Mouse (Mus musculus): ENCODE data around the gene 4930572O03Rik. TPM values are rescaled to one million over a fixed set of nuclear protein-coding genes. Genes with fewer than 3 reads are reported as not detected.
"Not testable (repeated sequence)": the region's sequence is repeated elsewhere in the genome, so short reads cannot be mapped to it uniquely, and the experiment has no call there.

4930572O03Rik gene
- polyA plus RNA-seq, 1 experiment from 2014 or later, result not detected

GRCm38 (mm10) chr5:15606677-15607076, 50.2 kb downstream of the 4930572O03Rik start:
- peaks cover 21% of the 10 kb centered on the region for H3K9me3 ChIP-seq
- H3K4me2 ChIP-seq, H3K4me3 ChIP-seq, H3K36me3 ChIP-seq, H3K27ac ChIP-seq, H3K27me3 ChIP-seq, H3K4me1 ChIP-seq, H3K9ac ChIP-seq: not testable (repeated sequence)
- 64% methylated on average over 6 of the region's 6 CpGs for WGBS
- peak; percentile 80 for ATAC-seq (ENCODE audit: insufficient number of reproducible peaks, insufficient read depth, low FRiP score, low TSS enrichment, low read depth)

- 74% methylated on average over 8 of the region's 8 CpGs for WGBS
- H3K9me3 ChIP-seq, result peaks cover 25% of the 10 kb centered on the region
- H3K9ac ChIP-seq; H3K4me1 ChIP-seq; H3K27ac ChIP-seq; H3K27me3 ChIP-seq; H3K36me3 ChIP-seq; H3K4me2 ChIP-seq; ATAC-seq (ENCODE audit: insufficient number of reproducible peaks, insufficient read depth, low FRiP score, low TSS enrichment, low read depth); H3K4me3 ChIP-seq: not testable (repeated sequence)
Measured at GRCm38 (mm10) chr5:15603585-15603984, 53.3 kb downstream of the 4930572O03Rik start.

GRCm38 (mm10) chr5:15603008-15603407, 53.9 kb downstream of the 4930572O03Rik start:
- H3K4me3 ChIP-seq; H3K27ac ChIP-seq; H3K36me3 ChIP-seq; H3K9ac ChIP-seq; H3K4me1 ChIP-seq; ATAC-seq (ENCODE audit: insufficient number of reproducible peaks, insufficient read depth, low FRiP score, low TSS enrichment, low read depth); H3K4me2 ChIP-seq; H3K27me3 ChIP-seq: not testable (repeated sequence)
- H3K9me3 ChIP-seq, result peaks cover 22% of the 10 kb centered on the region
- 60% methylated on average over 2 of the region's 2 CpGs for WGBS

GRCm38 (mm10) chr5:15602424-15602947, 54.4 kb downstream of the 4930572O03Rik start:
- H3K27ac ChIP-seq; H3K36me3 ChIP-seq; H3K27me3 ChIP-seq; H3K4me1 ChIP-seq; H3K4me2 ChIP-seq; ATAC-seq (ENCODE audit: insufficient number of reproducible peaks, insufficient read depth, low FRiP score, low TSS enrichment, low read depth); H3K4me3 ChIP-seq; H3K9ac ChIP-seq: not testable (repeated sequence)
- peaks cover 21% of the 10 kb centered on the region for H3K9me3 ChIP-seq
- 58% methylated on average over 3 of the region's 3 CpGs for WGBS

Other genes with a start within 250 kb of the 4930572O03Rik start
- gene Gm21149, start 180.5 kb downstream of the 4930572O03Rik start, polyA plus RNA-seq (2015; fragmentation: Nextera tagmentation; extraction: Ambion mirVana), result not detected in 2 replicates
- gene Gm21190, start 127.8 kb downstream of the 4930572O03Rik start, polyA plus RNA-seq (2015; fragmentation: Nextera tagmentation; extraction: Ambion mirVana), result not detected in 2 replicates
- not detected in 2 replicates for gene Gm21083, start 79.7 kb downstream of the 4930572O03Rik start, polyA plus RNA-seq (2015; fragmentation: Nextera tagmentation; extraction: Ambion mirVana)
- not detected in 2 replicates for gene Speer4d, start 38.0 kb downstream of the 4930572O03Rik start, polyA plus RNA-seq (2015; fragmentation: Nextera tagmentation; extraction: Ambion mirVana)
- not detected in 2 replicates for gene Speer4c, start 57.2 kb upstream of the 4930572O03Rik start, polyA plus RNA-seq (2015; fragmentation: Nextera tagmentation; extraction: Ambion mirVana)